Mouse (Mus musculus): ENCODE data around the gene Gm21876. TPM values are rescaled to one million over a fixed set of nuclear protein-coding genes. Genes with fewer than 3 reads are reported as not detected.
"Not testable (repeated sequence)": the region's sequence is repeated elsewhere in the genome, so short reads cannot be mapped to it uniquely, and the experiment has no call there.

Gm21876 gene
- not detected in 2 replicates for polyA plus RNA-seq (2015; fragmentation: Nextera tagmentation; extraction: Ambion mirVana)

DNA sequence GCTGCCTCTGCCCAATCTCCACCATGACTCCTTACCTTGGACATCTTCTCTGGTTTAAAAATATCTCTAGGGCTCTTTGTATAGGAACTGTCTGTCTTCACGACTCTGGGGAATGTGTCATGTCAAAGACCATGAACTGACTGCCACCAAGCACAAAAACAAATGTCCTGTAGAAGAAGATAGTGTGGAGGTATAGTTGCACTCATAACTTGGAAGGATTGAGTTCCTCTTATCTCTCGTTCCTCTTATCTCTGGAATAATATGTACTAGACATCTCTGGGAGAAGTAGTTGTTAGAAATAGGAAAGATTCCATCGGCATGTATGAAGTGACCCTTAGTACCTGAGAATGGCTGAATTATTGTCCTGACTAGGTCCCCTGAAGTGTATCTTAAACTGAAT is at the start of gene Gm21876:
TSS of gene Gm21876 (minus strand) at position 101 of the 400 bp plus-strand sequence.
- H3K36me3 ChIP-seq: no peaks in the 10 kb centered on the region
- H3K9me3 ChIP-seq (replicated peaks): no peaks in the 10 kb centered on the region
- H3K4me2 ChIP-seq: no peak within 1 kb of the TSS
- 78% methylated on average over 3 of the region's 3 CpGs for WGBS
- no peak for ATAC-seq (ENCODE audit: low FRiP score)
- no peak within 1 kb of the TSS for H3K27ac ChIP-seq (replicated peaks)
- H3K27me3 ChIP-seq (replicated peaks): no peaks in the 10 kb centered on the region
- no peak within 1 kb of the TSS for H3K9ac ChIP-seq (replicated peaks)
- no peak within 1 kb of the TSS for H3K4me3 ChIP-seq (replicated peaks)
- H3K4me1 ChIP-seq: no peaks in the 10 kb centered on the region

DNA sequence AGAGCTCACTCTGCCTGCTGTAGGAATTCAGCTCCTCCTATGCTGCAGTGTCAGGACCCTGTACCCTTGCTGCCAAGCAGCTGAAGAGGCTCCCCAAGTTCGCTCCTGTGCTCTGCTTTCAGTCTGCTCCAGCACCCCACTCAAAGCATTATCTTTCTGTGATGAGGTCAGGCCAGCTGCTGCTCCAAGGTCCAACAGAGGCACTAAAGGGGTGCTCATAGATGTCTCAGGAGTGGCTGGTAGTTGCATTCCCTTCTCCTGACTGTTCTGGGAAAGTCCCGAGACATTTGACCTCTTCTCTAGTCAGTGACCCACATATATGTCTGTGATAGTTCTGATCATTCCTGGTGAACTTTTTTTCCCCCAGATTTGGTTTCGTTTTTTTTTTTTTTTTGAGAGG is 45.0 kb upstream of the Gm21876 start:
- Histone ChIP-seq H3K9ac (replicated peaks) (no peak overlapping the region), H3K4me3 (replicated peaks) (no peak overlapping the region), H3K36me3 (no peaks in the 10 kb centered on the region), H3K9me3 (replicated peaks) (no peaks in the 10 kb centered on the region), H3K27ac (replicated peaks) (no peak overlapping the region), H3K4me1 (no peaks in the 10 kb centered on the region), H3K27me3 (replicated peaks) (no peaks in the 10 kb centered on the region), H3K4me2 (no peak overlapping the region)
- 54% methylated on average over 3 of the region's 3 CpGs for WGBS
- no peak for ATAC-seq (ENCODE audit: low FRiP score)

DNA sequence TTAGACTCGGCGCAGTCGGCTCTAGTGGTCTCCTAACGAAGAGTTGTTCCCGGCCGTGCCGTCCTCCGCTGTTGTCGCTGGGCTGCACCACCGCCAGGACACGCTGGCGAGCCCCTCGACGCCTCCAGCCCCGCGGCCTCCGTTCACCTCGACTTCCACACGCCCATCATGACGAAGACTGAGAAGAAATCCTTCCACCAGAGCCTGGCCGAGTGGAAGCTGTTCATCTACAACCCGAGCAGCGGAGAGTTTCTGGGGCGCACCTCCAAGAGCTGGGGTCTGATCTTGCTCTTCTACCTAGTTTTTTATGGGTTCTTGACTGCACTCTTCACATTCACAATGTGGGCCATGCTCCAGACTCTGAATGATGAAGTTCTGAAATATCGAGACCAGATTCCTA is 28.8 kb downstream of the Gm21876 start:
- not testable (repeated sequence) for ATAC-seq (ENCODE audit: low FRiP score); H3K9me3 ChIP-seq (replicated peaks); H3K9ac ChIP-seq (replicated peaks); H3K4me3 ChIP-seq (replicated peaks); H3K36me3 ChIP-seq; H3K27ac ChIP-seq (replicated peaks); H3K27me3 ChIP-seq (replicated peaks); H3K4me2 ChIP-seq; H3K4me1 ChIP-seq
- WGBS: 92% methylated on average over 25 of the region's 25 CpGs

Other genes starting within 250 kb of the Gm21876 start
- gene Cfp, start 244.1 kb downstream of the Gm21876 start, polyA plus RNA-seq (2015; fragmentation: Nextera tagmentation; extraction: Ambion mirVana): 5.5 and 5.6 TPM in 2 replicates
- gene Elk1, start 225.0 kb downstream of the Gm21876 start, polyA plus RNA-seq (2015; fragmentation: Nextera tagmentation; extraction: Ambion mirVana): 16.5 and 16.6 TPM in 2 replicates
- gene Uxt, start 213.6 kb downstream of the Gm21876 start, polyA plus RNA-seq (2015; fragmentation: Nextera tagmentation; extraction: Ambion mirVana): 32.0 and 33.0 TPM in 2 replicates
- gene Zfp182, start 113.3 kb downstream of the Gm21876 start, polyA plus RNA-seq (2015; fragmentation: Nextera tagmentation; extraction: Ambion mirVana): 6.9 and 7.2 TPM in 2 replicates
- gene Spaca5, start 107.2 kb downstream of the Gm21876 start, polyA plus RNA-seq (2015; fragmentation: Nextera tagmentation; extraction: Ambion mirVana): not detected in 2 replicates
- 4.0 and 4.8 TPM in 2 replicates for gene Zfp300, start 86.1 kb downstream of the Gm21876 start, polyA plus RNA-seq (2015; fragmentation: Nextera tagmentation; extraction: Ambion mirVana)
- gene Ssxa1, start 59.8 kb downstream of the Gm21876 start, polyA plus RNA-seq (2015; fragmentation: Nextera tagmentation; extraction: Ambion mirVana): not detected in 2 replicates

All from neural tube, embryonic 15.5 days (tissue).